Mouse (Mus musculus) forebrain, embryonic 11.5 days (tissue): ENCODE measurements at regions not wholly inside any gene's neighbourhood (a gene's known extent, or its start where the extent isn't known, plus 50 kb on each side); places are given as distances from the start of the nearest gene placed in this dataset.

Experiments used
- ATAC-seq: fragments of 200-750 bp; cut with Nextera tagmentation; replicated peaks from 2 replicates; pipeline ENCODE4 v1.8.0; 2017; ENCODE audit warnings: moderate TSS enrichment; ENCODE audit not compliant: low FRiP score
- DNase-seq: peaks from one replicate; pipeline ENCODE4 v3.0.0-alpha.2; 2017; ENCODE audit warnings: low spot score
- H3K27ac ChIP-seq: fragments of 300-500 bp; sonication (generic); 2 replicates; pipeline ENCODE4 v1.5.1; 2014; ENCODE audit warnings: low read depth, low read length
- H3K27me3 ChIP-seq: fragments of 300-500 bp; sonication (generic); 2 replicates; pipeline ENCODE4 v1.6.1; 2014; ENCODE audit warnings: mild to moderate bottlenecking, low read length, mixed read lengths; ENCODE audit not compliant: control insufficient read depth, insufficient read depth
- H3K36me3 ChIP-seq: fragments of 300-500 bp; sonication (generic); 2 replicates; pipeline ENCODE4 v1.6.1; 2014; ENCODE audit warnings: mild to moderate bottlenecking, low read length, moderate library complexity, mixed read lengths; ENCODE audit not compliant: control insufficient read depth, insufficient read depth
- H3K4me1 ChIP-seq: fragments of 300-500 bp; sonication (generic); replicated peaks from 2 replicates; pipeline ENCODE4 v1.6.1; 2014; ENCODE audit warnings: low read length, mixed read lengths; ENCODE audit not compliant: control insufficient read depth, insufficient read depth
- H3K4me2 ChIP-seq: fragments of 300-500 bp; sonication (generic); 2 replicates; pipeline ENCODE4 v1.6.1; 2014; ENCODE audit warnings: low read depth, mild to moderate bottlenecking, low read length, moderate library complexity, mixed read lengths; ENCODE audit not compliant: severe bottlenecking
- H3K4me3 ChIP-seq: fragments of 300-500 bp; sonication (generic); 2 replicates; pipeline ENCODE4 v1.5.1; 2014; ENCODE audit warnings: low read depth, low read length
- H3K9ac ChIP-seq: fragments of 300-500 bp; sonication (generic); 2 replicates; pipeline ENCODE4 v1.6.1; 2014; ENCODE audit warnings: low read length
- H3K9me3 ChIP-seq: fragments of 300-500 bp; sonication (generic); 2 replicates; pipeline ENCODE4 v1.6.1; 2016; ENCODE audit warnings: low read length, mixed read lengths; ENCODE audit not compliant: control insufficient read depth
- WGBS: fragments of 180-500 bp; shearing (Covaris S2); extraction: QIAGEN DNeasy Blood & Tissue Kit; methylation state at CpG from one replicate; pipeline ENCODE4 v1.1.7; 2014; 5-methylcytosine and 5-hydroxymethylcytosine counted together

- 64% methylated on average over 4 of the region's 4 CpGs for WGBS
- no peaks in the 10 kb centered on the region for H3K36me3 ChIP-seq
- no peak overlapping the region for H3K27ac ChIP-seq
- no peaks in the 10 kb centered on the region for H3K9me3 ChIP-seq
- no peak overlapping the region for H3K4me3 ChIP-seq
- no peak overlapping the region for H3K9ac ChIP-seq
- no peaks in the 10 kb centered on the region for H3K4me1 ChIP-seq
- no peaks in the 10 kb centered on the region for H3K27me3 ChIP-seq
- no peak overlapping the region for H3K4me2 ChIP-seq
- ATAC-seq (no peak), DNase-seq (no peak)
Observed at GRCm38 (mm10) chr6:93288421-93288820, 345.1 kb upstream of the Adamts9 start.

- Histone ChIP-seq H3K4me1 (no peaks in the 10 kb centered on the region), H3K9ac (no peak overlapping the region), H3K27ac (no peak overlapping the region), H3K4me3 (no peak overlapping the region), H3K9me3 (no peaks in the 10 kb centered on the region), H3K4me2 (no peak overlapping the region), H3K27me3 (no peaks in the 10 kb centered on the region), H3K36me3 (no peaks in the 10 kb centered on the region)
- WGBS, result 91% methylated on average over 2 of the region's 2 CpGs
- DNase-seq (no peak), ATAC-seq (no peak)
Observed at GRCm38 (mm10) chr6:93285796-93286195, 342.5 kb upstream of the Adamts9 start.

GRCm38 (mm10) chr6:93281530-93281929, 338.2 kb upstream of the Adamts9 start:
- Histone ChIP-seq H3K27me3 (no peaks in the 10 kb centered on the region), H3K36me3 (no peaks in the 10 kb centered on the region), H3K4me1 (no peaks in the 10 kb centered on the region), H3K9me3 (no peaks in the 10 kb centered on the region), H3K9ac (no peak overlapping the region), H3K4me2 (no peak overlapping the region), H3K4me3 (no peak overlapping the region), H3K27ac (no peak overlapping the region)
- DNase-seq (no peak), ATAC-seq (no peak)
- 73% methylated on average over 1 of the region's 1 CpGs for WGBS

GRCm38 (mm10) chr6:93273917-93274513, 330.7 kb upstream of the Adamts9 start:
- ATAC-seq (no peak), DNase-seq (no peak)
- Histone ChIP-seq H3K27ac (no peak overlapping the region), H3K4me2 (no peak overlapping the region), H3K27me3 (no peaks in the 10 kb centered on the region), H3K9ac (no peak overlapping the region), H3K9me3 (no peaks in the 10 kb centered on the region), H3K36me3 (no peaks in the 10 kb centered on the region), H3K4me3 (no peak overlapping the region), H3K4me1 (no peaks in the 10 kb centered on the region)
- WGBS, result 84% methylated on average over 12 of the region's 12 CpGs

- WGBS, result 72% methylated on average over 4 of the region's 4 CpGs
- DNase-seq, result no peak
- no peaks in the 10 kb centered on the region for H3K36me3 ChIP-seq
- no peak for ATAC-seq
- no peaks in the 10 kb centered on the region for H3K27me3 ChIP-seq
- H3K4me3 ChIP-seq, result no peak overlapping the region
- H3K9me3 ChIP-seq, result no peaks in the 10 kb centered on the region
- H3K4me1 ChIP-seq, result no peaks in the 10 kb centered on the region
- no peak overlapping the region for H3K4me2 ChIP-seq
- H3K27ac ChIP-seq, result no peak overlapping the region
- H3K9ac ChIP-seq, result no peak overlapping the region
Observed at GRCm38 (mm10) chr6:93272206-93272605, 328.9 kb upstream of the Adamts9 start.

- Histone ChIP-seq H3K27me3 (no peaks in the 10 kb centered on the region), H3K4me1 (no peaks in the 10 kb centered on the region), H3K4me3 (no peak overlapping the region), H3K36me3 (no peaks in the 10 kb centered on the region), H3K9me3 (no peaks in the 10 kb centered on the region), H3K27ac (no peak overlapping the region), H3K4me2 (no peak overlapping the region), H3K9ac (no peak overlapping the region)
- ATAC-seq (no peak), DNase-seq (no peak)
- WGBS, result 85% methylated on average over 5 of the region's 5 CpGs
Observed at GRCm38 (mm10) chr6:93266826-93267225, 323.5 kb upstream of the Adamts9 start.

- WGBS, result 89% methylated on average over 2 of the region's 2 CpGs
- Histone ChIP-seq H3K4me1 (no peaks in the 10 kb centered on the region), H3K27me3 (no peaks in the 10 kb centered on the region)
Observed at GRCm38 (mm10) chr6:93265164-93265563, 321.9 kb upstream of the Adamts9 start.

GRCm38 (mm10) chr6:93260827-93261226, 317.5 kb upstream of the Adamts9 start:
- H3K36me3 ChIP-seq, result no peaks in the 10 kb centered on the region
- H3K9me3 ChIP-seq, result no peaks in the 10 kb centered on the region
- no peak overlapping the region for H3K9ac ChIP-seq
- no peaks in the 10 kb centered on the region for H3K27me3 ChIP-seq
- ATAC-seq (no peak), DNase-seq (no peak)
- H3K27ac ChIP-seq, result no peak overlapping the region
- no peak overlapping the region for H3K4me2 ChIP-seq
- no peaks in the 10 kb centered on the region for H3K4me1 ChIP-seq
- 85% methylated on average over 4 of the region's 4 CpGs for whole genome bisulfite sequencing
- H3K4me3 ChIP-seq, result no peak overlapping the region

More at GRCm38 (mm10) chr6:93265164-93265563, 321.9 kb upstream of the Adamts9 start:
- Histone ChIP-seq H3K4me3 (no peak overlapping the region), H3K27ac (no peak overlapping the region), H3K4me2 (no peak overlapping the region), H3K9me3 (no peaks in the 10 kb centered on the region), H3K36me3 (no peaks in the 10 kb centered on the region), H3K9ac (no peak overlapping the region)
- ATAC-seq (no peak), DNase-seq (no peak)

GRCm38 (mm10) chr6:93257130-93257841, 314.0 kb upstream of the Adamts9 start:
- no peak overlapping the region for H3K27ac ChIP-seq
- DNase-seq, result no peak
- no peaks in the 10 kb centered on the region for H3K36me3 ChIP-seq
- H3K9ac ChIP-seq, result no peak overlapping the region
- no peak overlapping the region for H3K4me3 ChIP-seq
- no peak for ATAC-seq
- H3K9me3 ChIP-seq, result no peaks in the 10 kb centered on the region
- 88% methylated on average over 5 of the region's 5 CpGs for WGBS
- no peaks in the 10 kb centered on the region for H3K27me3 ChIP-seq
- no peaks in the 10 kb centered on the region for H3K4me1 ChIP-seq
- H3K4me2 ChIP-seq, result no peak overlapping the region
